Comparison of ENCODE assay signal across 7 mouse cellular contexts in genomic region chr8:77549121-77549706, GRCm38 (mm10). TPM values are rescaled to one million over a fixed set of nuclear protein-coding genes. Genes with fewer than 3 reads are reported as not detected.
DNase-seq lines count a peak whose midpoint lies in the region; ATAC-seq and TF ChIP-seq lines count a peak whose summit lies in the region.

Gene Prmt9, plus strand, starts transcription at chr8:77549397.

- H3K27me3 ChIP-seq in embryonic facial prominence, embryonic 12.5 days, result no peaks in the 10 kb centered on the region
- no peaks in the 10 kb centered on the region for H3K27me3 ChIP-seq in kidney, adult 2 months (replicated peaks; ENCODE audit: control insufficient read depth, insufficient read depth, low read length)
- H3K27me3 ChIP-seq in limb, embryonic 12.5 days, result no peaks in the 10 kb centered on the region
- no peaks in the 10 kb centered on the region for H3K27me3 ChIP-seq in midbrain, embryonic 15.5 days (replicated peaks)
- H3K27me3 ChIP-seq in spleen, adult 2 months (ENCODE audit: control insufficient read depth, insufficient read depth, low read length), result no peaks in the 10 kb centered on the region

- H3K36me3 ChIP-seq in embryonic facial prominence, embryonic 12.5 days, result peaks cover 22% of the 10 kb centered on the region
- peaks cover 5% of the 10 kb centered on the region; the same call in 1 of the 2 replicates for H3K36me3 ChIP-seq in kidney, adult 2 months (ENCODE audit: control insufficient read depth, insufficient read depth, low read length)
- H3K36me3 ChIP-seq in limb, embryonic 12.5 days, result peaks cover 30% of the 10 kb centered on the region
- H3K36me3 ChIP-seq in midbrain, embryonic 15.5 days (replicated peaks), result peaks cover 20% of the 10 kb centered on the region
- peaks cover 7% of the 10 kb centered on the region; the same call in 1 of the 2 replicates for H3K36me3 ChIP-seq in spleen, adult 2 months (ENCODE audit: control insufficient read depth, insufficient read depth, low read length)

- peak within 1 kb of the TSS; percentile 71 for H3K4me2 ChIP-seq in embryonic facial prominence, embryonic 12.5 days (replicated peaks)
- H3K4me2 ChIP-seq in limb, embryonic 12.5 days, result peak within 1 kb of the TSS; percentile 76
- peak within 1 kb of the TSS; percentile 68 for H3K4me2 ChIP-seq in midbrain, embryonic 15.5 days

- H3K4me1 ChIP-seq in embryonic facial prominence, embryonic 12.5 days, result peaks cover 5% of the 10 kb centered on the region; the same call in 1 of the 2 replicates
- H3K4me1 ChIP-seq in kidney, adult 2 months (ENCODE audit: control insufficient read depth, insufficient read depth, low read length), result no peaks in the 10 kb centered on the region
- H3K4me1 ChIP-seq in limb, embryonic 12.5 days (replicated peaks), result no peaks in the 10 kb centered on the region; the same call in none of the 2 replicates
- peaks cover 23% of the 10 kb centered on the region for H3K4me1 ChIP-seq in midbrain, embryonic 15.5 days
- H3K4me1 ChIP-seq in spleen, adult 2 months (ENCODE audit: control insufficient read depth, insufficient read depth, insufficient read length), result no peaks in the 10 kb centered on the region

- peaks cover 4% of the 10 kb centered on the region; the same call in 1 of the 2 replicates for H3K9me3 ChIP-seq in embryonic facial prominence, embryonic 12.5 days
- H3K9me3 ChIP-seq in limb, embryonic 12.5 days, result no peaks in the 10 kb centered on the region
- H3K9me3 ChIP-seq in midbrain, embryonic 15.5 days, result no peaks in the 10 kb centered on the region

- peak within 1 kb of the TSS; percentile 80 for H3K9ac ChIP-seq in embryonic facial prominence, embryonic 12.5 days
- H3K9ac ChIP-seq in limb, embryonic 12.5 days (replicated peaks), result peak within 1 kb of the TSS; percentile 90
- peak within 1 kb of the TSS; percentile 98 for H3K9ac ChIP-seq in midbrain, embryonic 15.5 days

- DNase-seq in adrenal gland, postnatal 25 days, result peak; percentile 95
- peak; percentile 95 to 96 for DNase-seq in heart, adult 18-20 months
- peak; percentile 96 for DNase-seq in kidney, adult 2 months
- DNase-seq in spleen, adult 2 months (ENCODE audit: low read depth in 1 of 2, low spot score in 2 of 2), result peak; percentile 67 to 90

- H3K27ac ChIP-seq in embryonic facial prominence, embryonic 12.5 days, result peak within 1 kb of the TSS; percentile 79
- peak within 1 kb of the TSS; percentile 89 for H3K27ac ChIP-seq in kidney, adult 2 months (ENCODE audit: insufficient read depth, low read depth, low read length)
- H3K27ac ChIP-seq in limb, embryonic 12.5 days, result peak within 1 kb of the TSS; percentile 87
- peak within 1 kb of the TSS; percentile 87 for H3K27ac ChIP-seq in midbrain, embryonic 15.5 days
- peak within 1 kb of the TSS; percentile 76 for H3K27ac ChIP-seq in spleen, adult 2 months (ENCODE audit: insufficient read depth, low read length)

- no peak for TF ChIP-seq CTCF in kidney, adult 2 months (conservative IDR thresholded peaks at IDR 0.05; ENCODE audit: insufficient read depth, insufficient read length, low read depth, low read length)
- no peak for TF ChIP-seq CTCF in spleen, adult 2 months (IDR thresholded peaks at IDR 0.05; ENCODE audit: extremely low read depth, insufficient read depth, insufficient read length, insufficient replicate concordance)

- peak within 1 kb of the TSS; percentile 72 for H3K4me3 ChIP-seq in embryonic facial prominence, embryonic 12.5 days
- peak within 1 kb of the TSS; percentile 91 for H3K4me3 ChIP-seq in kidney, adult 2 months (ENCODE audit: insufficient read depth, low read depth, low read length)
- peak within 1 kb of the TSS; percentile 82 for H3K4me3 ChIP-seq in limb, embryonic 12.5 days (replicated peaks)
- H3K4me3 ChIP-seq in midbrain, embryonic 15.5 days, result peak within 1 kb of the TSS; percentile 86
- H3K4me3 ChIP-seq in spleen, adult 2 months (ENCODE audit: extremely low read depth, insufficient read depth, insufficient read length), result peak within 1 kb of the TSS; percentile 80

- 4% methylated on average over 42 of the region's 42 CpGs for WGBS in embryonic facial prominence, embryonic 12.5 days
- 3% methylated on average over 42 of the region's 42 CpGs for WGBS in kidney, adult 2 months
- 4% methylated on average over 42 of the region's 42 CpGs for WGBS in limb, embryonic 12.5 days
- 3% methylated on average over 42 of the region's 42 CpGs for WGBS in midbrain, embryonic 15.5 days
- 6% methylated on average over 42 of the region's 42 CpGs for WGBS in spleen, adult 2 months

- ATAC-seq in embryonic facial prominence, embryonic 12.5 days (ENCODE audit: insufficient number of reproducible peaks, insufficient read depth, low FRiP score, low TSS enrichment), result peak; percentile 89
- peak; percentile 94 for ATAC-seq in limb, embryonic 12.5 days (ENCODE audit: insufficient number of reproducible peaks, insufficient read depth, low FRiP score, low TSS enrichment, low read depth)
- ATAC-seq in midbrain, embryonic 15.5 days (replicated peaks), result peak; percentile 96

- peak; percentile 63 for TF ChIP-seq POLR2A in kidney, adult 2 months (IDR thresholded peaks at IDR 0.05; ENCODE audit: low read depth, low read length)
- TF ChIP-seq POLR2A in spleen, adult 2 months (IDR thresholded peaks at IDR 0.05; ENCODE audit: low read depth, low read length), result peak; percentile 51

RNA-seq across cellular contexts. Expression of gene Prmt9, which starts in this region (rescaled TPM):
- total RNA-seq in adrenal gland, postnatal 25 days (2021), result 20.2 and 21.3 TPM in 2 replicates
- 25.0 and 25.7 TPM in 2 replicates for polyA plus RNA-seq in embryonic facial prominence, embryonic 12.5 days (2016; fragmentation: Nextera tagmentation; extraction: Ambion mirVana)
- 10 to 100 TPM; 10.0 to 11.8 TPM for total RNA-seq in heart, adult 18-20 months (2021)
- 8.0 and 8.2 TPM in 2 replicates for polyA plus RNA-seq in kidney, adult 2 months (2012; rRNA removed)
- 24.2 and 24.8 TPM in 2 replicates for polyA plus RNA-seq in limb, embryonic 12.5 days (2016; fragmentation: Nextera tagmentation; extraction: Ambion mirVana)
- 24.4 and 29.1 TPM in 2 replicates for polyA plus RNA-seq in midbrain, embryonic 15.5 days (2015; fragmentation: Nextera tagmentation; extraction: Ambion mirVana)
- polyA plus RNA-seq in spleen, adult 2 months (2012; rRNA removed), result 5.7 and 6.5 TPM in 2 replicates

Comparison
In these comparisons a context has a peak if more than half of its experiments do, and no peak if none do; other contexts are left out.
1. Peak in every context shown above with its lines: DNase-seq, ATAC-seq, H3K4me3 ChIP-seq and H3K27ac ChIP-seq.